Comparison of ENCODE assay signal across 11 mouse cellular contexts in the genomic region with DNA sequence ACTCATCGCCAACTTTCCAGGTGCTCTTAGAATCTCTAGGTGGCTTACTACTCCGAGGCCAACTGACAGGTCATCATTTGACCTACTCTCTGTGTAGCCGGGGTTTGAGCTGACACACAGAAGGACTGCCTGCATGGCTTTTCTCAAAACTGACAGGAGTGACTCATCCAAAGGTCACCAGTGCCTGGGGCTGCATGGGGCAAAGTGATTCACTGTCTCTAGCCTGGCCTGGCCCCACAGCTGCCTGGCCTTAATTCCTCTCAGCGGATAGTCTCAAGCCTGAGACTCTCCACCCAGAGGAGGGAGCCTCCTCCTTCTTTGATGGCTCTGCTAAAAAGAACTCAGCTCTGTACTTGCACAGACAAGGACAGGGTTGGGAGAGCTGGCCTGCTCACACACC.
A peak's percentile ranks its signal among the peaks of the same experiment; 100 is the strongest.
DNase-seq lines count a peak whose midpoint lies in the region; ATAC-seq and TF ChIP-seq lines count a peak whose summit lies in the region.
"Had no signal": no experiment of that assay in that cellular context is flagged by ENCODE, and none has a peak within 500 bp of the region (broad histone marks: within the 10 kb centered on the region; RNA-seq: fewer than 3 reads in every experiment).

No protein-coding gene starts in this region.

- H3K4me3 ChIP-seq in liver, embryonic 12.5 days: no peak overlapping the region
- H3K4me3 ChIP-seq in heart, adult 2 months: no peak overlapping the region
- H3K4me3 ChIP-seq in macrophage (ENCODE audit: inconsistent target): no peak overlapping the region
- no peak overlapping the region for H3K4me3 ChIP-seq in forebrain, embryonic 16.5 days (replicated peaks; ENCODE audit: low read length)
- H3K4me3 ChIP-seq in kidney, adult 2 months (ENCODE audit: insufficient read depth, low read depth, low read length): no peak overlapping the region
- H3K4me3 ChIP-seq: embryonic facial prominence, embryonic 12.5 days; limb, embryonic 12.5 days had no signal

- peaks cover 82% of the 10 kb centered on the region for H3K4me1 ChIP-seq in liver, embryonic 12.5 days
- peaks cover 22% of the 10 kb centered on the region for H3K4me1 ChIP-seq in heart, adult 2 months (ENCODE audit: control insufficient read depth, insufficient read depth, low read length)
- peaks cover 10% of the 10 kb centered on the region for H3K4me1 ChIP-seq in forebrain, embryonic 16.5 days (replicated peaks; ENCODE audit: control insufficient read depth, insufficient read depth, low read length)
- 0 out of 2 replicates have a peak, but pooled peaks cover 2% of the 10 kb centered on the region for H3K4me1 ChIP-seq in kidney, adult 2 months (ENCODE audit: control insufficient read depth, insufficient read depth, low read length)

- peaks cover 24% of the 10 kb centered on the region; the same call in 1 of the 2 replicates for H3K27me3 ChIP-seq in liver, embryonic 12.5 days (replicated peaks)
- H3K27me3 ChIP-seq in heart, adult 2 months (ENCODE audit: control insufficient read depth, insufficient read depth, low read length): no peaks in the 10 kb centered on the region
- no peaks in the 10 kb centered on the region for H3K27me3 ChIP-seq in forebrain, embryonic 16.5 days (replicated peaks; ENCODE audit: control insufficient read depth, insufficient read depth, low read length)
- H3K27me3 ChIP-seq in kidney, adult 2 months (replicated peaks; ENCODE audit: control insufficient read depth, insufficient read depth, low read length): no peaks in the 10 kb centered on the region

- 66% methylated on average over 4 of the region's 4 CpGs for WGBS in liver, embryonic 12.5 days (ENCODE audit: insufficient replicate concordance)
- WGBS in heart, adult 2 months: 40% methylated on average over 4 of the region's 4 CpGs
- 63% methylated on average over 4 of the region's 4 CpGs for WGBS in macrophage (ENCODE audit: missing documents)
- WGBS in forebrain, embryonic 16.5 days: 87% methylated on average over 4 of the region's 4 CpGs
- 76% methylated on average over 4 of the region's 4 CpGs for WGBS in kidney, adult 2 months

- no peak for TF ChIP-seq POLR2A in heart, adult 2 months (IDR thresholded peaks at IDR 0.05; ENCODE audit: insufficient read depth, low read depth, low read length)
- no peak for TF ChIP-seq POLR2A in kidney, adult 2 months (IDR thresholded peaks at IDR 0.05; ENCODE audit: low read depth, low read length)

- no peak for TF ChIP-seq EP300 in heart, adult 2 months (IDR thresholded peaks at IDR 0.05; ENCODE audit: insufficient read depth, low read depth, low read length)

- intact Hi-C loops in heart, adult 2 months (cut with DNase I): loop anchor here (2.0 kb wide), 1 partner anchor 76 kb away; no protein-coding TSS in a partner anchor

- no peak for ATAC-seq in liver, embryonic 12.5 days
- ATAC-seq in forebrain, embryonic 16.5 days: no peak
- ATAC-seq in erythroblast, adult 5-6 weeks (replicated peaks; ENCODE audit: low FRiP score, poor library complexity, severe bottlenecking): no peak

- no peak overlapping the region for H3K9ac ChIP-seq in liver, embryonic 12.5 days
- H3K9ac ChIP-seq in heart, adult 2 months (ENCODE audit: low read depth, low read length): no peak overlapping the region
- no peak overlapping the region for H3K9ac ChIP-seq in forebrain, embryonic 16.5 days (replicated peaks; ENCODE audit: low read depth, low read length)
- H3K9ac ChIP-seq: embryonic facial prominence, embryonic 12.5 days; limb, embryonic 12.5 days had no signal

- no peak for DNase-seq in liver
- peak; percentile 88 to 92 for DNase-seq in adrenal gland, adult (ENCODE audit: inconsistent age in 2 of 2, low spot score in 1 of 2)
- peak; percentile 56 to 71 for DNase-seq in heart, adult 2 months
- DNase-seq in kidney, adult 2 months: no peak
- DNase-seq: right cerebral cortex, postnatal 4 days had no signal

- no peaks in the 10 kb centered on the region for H3K79me2 ChIP-seq in heart, adult 2 months (replicated peaks; ENCODE audit: control insufficient read depth, insufficient read depth, low read length)
- no peaks in the 10 kb centered on the region for H3K79me2 ChIP-seq in macrophage (ENCODE audit: inconsistent target)

- H3K36me3 ChIP-seq in liver, embryonic 12.5 days: no peaks in the 10 kb centered on the region
- H3K36me3 ChIP-seq in heart, adult 2 months (ENCODE audit: control insufficient read depth, insufficient read depth, low read length): no peaks in the 10 kb centered on the region
- H3K36me3 ChIP-seq in macrophage (ENCODE audit: inconsistent target): no peaks in the 10 kb centered on the region
- no peaks in the 10 kb centered on the region for H3K36me3 ChIP-seq in forebrain, embryonic 16.5 days (ENCODE audit: control insufficient read depth, insufficient read depth)
- no peaks in the 10 kb centered on the region for H3K36me3 ChIP-seq in kidney, adult 2 months (ENCODE audit: control insufficient read depth, insufficient read depth, low read length)
- H3K36me3 ChIP-seq: embryonic facial prominence, embryonic 12.5 days; limb, embryonic 12.5 days had no signal

- H3K4me2 ChIP-seq in liver, embryonic 12.5 days: no peak overlapping the region
- no peak overlapping the region for H3K4me2 ChIP-seq in forebrain, embryonic 16.5 days (ENCODE audit: low read length)
- H3K4me2 ChIP-seq: embryonic facial prominence, embryonic 12.5 days; limb, embryonic 12.5 days had no signal

- no peak for TF ChIP-seq CTCF in heart, adult 2 months (IDR thresholded peaks at IDR 0.05)
- TF ChIP-seq CTCF in kidney, adult 2 months (conservative IDR thresholded peaks at IDR 0.05; ENCODE audit: insufficient read depth, insufficient read length, low read depth, low read length): no peak

- peak overlapping the region; percentile 65 for H3K27ac ChIP-seq in liver, embryonic 12.5 days
- peak overlapping the region; percentile 70 for H3K27ac ChIP-seq in heart, adult 2 months
- peak overlapping the region; percentile 95 for H3K27ac ChIP-seq in macrophage
- H3K27ac ChIP-seq in forebrain, embryonic 16.5 days (ENCODE audit: low read length): no peak overlapping the region
- no peak overlapping the region for H3K27ac ChIP-seq in kidney, adult 2 months (ENCODE audit: insufficient read depth, low read depth, low read length)
- H3K27ac ChIP-seq: embryonic facial prominence, embryonic 12.5 days; limb, embryonic 12.5 days had no signal

- no peaks in the 10 kb centered on the region for H3K9me3 ChIP-seq in liver, embryonic 12.5 days (replicated peaks)
- no peaks in the 10 kb centered on the region for H3K9me3 ChIP-seq in forebrain, embryonic 16.5 days (ENCODE audit: control insufficient read depth, low read length)
- H3K9me3 ChIP-seq: embryonic facial prominence, embryonic 12.5 days; limb, embryonic 12.5 days had no signal

Comparison
In these comparisons a context has a peak if more than half of its experiments do, and no peak if none do; other contexts are left out.
1. H3K27ac ChIP-seq: peak in liver, embryonic 12.5 days (single experiment), heart, adult 2 months (single experiment) and macrophage (single experiment); none in forebrain, embryonic 16.5 days (single experiment) and kidney, adult 2 months (single experiment).
2. DNase-seq: peak in adrenal gland, adult (2 of 2) and heart, adult 2 months (2 of 2); none in liver (single experiment) and kidney, adult 2 months (single experiment).